Mouse (Mus musculus) limb, embryonic 14.5 days (tissue): Measurements from ENCODE around the gene Mrc1. TPM values are rescaled to one million over a fixed set of nuclear protein-coding genes. Genes with fewer than 3 reads are reported as not detected.
A peak's percentile ranks its signal among the peaks of the same experiment; 100 is the strongest.

Source experiments
- ATAC-seq: fragments of 200-750 bp; cut with Nextera tagmentation; 2 replicates; pipeline ENCODE4 v1.8.0; 2017; ENCODE audit warnings: low read depth, moderate number of reproducible peaks, moderate TSS enrichment; ENCODE audit not compliant: low FRiP score
- DNase-seq: peaks from one replicate; pipeline ENCODE4 v3.0.0-alpha.2; 2015; ENCODE audit warnings: low spot score
- H3K27ac ChIP-seq: fragments of 300-500 bp; sonication (generic); replicated peaks from 2 replicates; pipeline ENCODE4 v1.5.1; 2014; ENCODE audit warnings: low read depth, mild to moderate bottlenecking, low read length, moderate library complexity, mixed read lengths
- H3K27me3 ChIP-seq: fragments of 300-500 bp; sonication (generic); 2 replicates; pipeline ENCODE4 v1.6.1; 2014; ENCODE audit warnings: low read length, mixed read lengths; ENCODE audit not compliant: control insufficient read depth, insufficient read depth
- H3K36me3 ChIP-seq: fragments of 300-500 bp; sonication (generic); 2 replicates; pipeline ENCODE4 v1.6.1; 2014; ENCODE audit warnings: mild to moderate bottlenecking, low read length, moderate library complexity, mixed read lengths; ENCODE audit not compliant: control insufficient read depth, insufficient read depth
- H3K4me1 ChIP-seq: fragments of 300-500 bp; sonication (generic); 2 replicates; pipeline ENCODE4 v1.6.1; 2014; ENCODE audit warnings: antibody characterized with exemption, low read length, mixed read lengths; ENCODE audit not compliant: control insufficient read depth, insufficient read depth
- H3K4me2 ChIP-seq: fragments of 300-500 bp; sonication (generic); replicated peaks from 2 replicates; pipeline ENCODE4 v1.6.1; 2014; ENCODE audit warnings: low read depth, mild to moderate bottlenecking, low read length, moderate library complexity; ENCODE audit not compliant: severe bottlenecking
- H3K4me3 ChIP-seq: fragments of 300-500 bp; sonication (generic); replicated peaks from 2 replicates; pipeline ENCODE4 v1.5.1; 2014; ENCODE audit warnings: low read length
- H3K9ac ChIP-seq: fragments of 300-500 bp; sonication (generic); 2 replicates; pipeline ENCODE4 v1.6.1; 2014; ENCODE audit warnings: mild to moderate bottlenecking, low read depth, low read length, moderate library complexity; ENCODE audit not compliant: severe bottlenecking
- H3K9me3 ChIP-seq: fragments of 300-500 bp; sonication (generic); 2 replicates; pipeline ENCODE4 v1.6.1; 2016; ENCODE audit warnings: low read length; ENCODE audit not compliant: control insufficient read depth
- POLR2A ChIP-seq: fragments of 200-500 bp; IDR thresholded peaks from 2 replicates; pipeline ENCODE4 v1.8.0; 2012; ENCODE audit warnings: inconsistent platforms, mild to moderate bottlenecking, moderate library complexity, borderline replicate concordance; ENCODE audit not compliant: insufficient read depth, insufficient read length; ENCODE audit errors: extremely low read depth
- WGBS: fragments of 180-500 bp; shearing (Covaris S2); extraction: QIAGEN DNeasy Blood & Tissue Kit; methylation state at CpG from one replicate; pipeline ENCODE4 v1.1.7; 2014; 5-methylcytosine and 5-hydroxymethylcytosine counted together
- microRNA counts: library from miRNA; unstranded; fragments of <30 nt; microRNA quantifications from one replicate; lab custom pipeline; 2016
- microRNA-seq: library from miRNA; unstranded; fragments of <30 nt; microRNA quantifications from one replicate; pipeline ENCODE4, GENCODE M21; 2016
- polyA plus RNA-seq, 2 experiments: library from polyadenylated mRNA; depleted of rRNA in 1 of 2; stranded (reverse) in 1 of 2; unstranded in 1 of 2; fragments of >200 nt; fragmentation: Nextera tagmentation in 1 of 2; extraction: Ambion mirVana in 1 of 2; gene quantifications; 2 replicates each; pipeline versions ENCODE4 v1.2.1 to v1.2.3; 2012 to 2014

Mrc1 gene
- polyA plus RNA-seq, 2 experiments: 11.8 to 14.9 TPM

- H3K27me3 ChIP-seq: no peaks in the 10 kb centered on the region
- ATAC-seq: peak; percentile 34; the same call in 1 of the 2 replicates
- WGBS: 61% methylated on average over 4 of the region's 4 CpGs
- no peaks in the 10 kb centered on the region for H3K9me3 ChIP-seq
- no peak for TF ChIP-seq POLR2A
- no peak overlapping the region for H3K9ac ChIP-seq
- peak; percentile 16 for DNase-seq
- H3K4me2 ChIP-seq: no peak overlapping the region
- no peaks in the 10 kb centered on the region for H3K36me3 ChIP-seq
- no peaks in the 10 kb centered on the region for H3K4me1 ChIP-seq
- no peak overlapping the region for H3K27ac ChIP-seq
- H3K4me3 ChIP-seq: no peak overlapping the region
Observed at GRCm38 (mm10) chr2:14312505-14313380, 83.6 kb downstream of the Mrc1 start.

- Histone ChIP-seq H3K4me3 (no peak overlapping the region), H3K27ac (no peak overlapping the region), H3K36me3 (no peaks in the 10 kb centered on the region), H3K4me2 (no peak overlapping the region), H3K9ac (no peak overlapping the region), H3K9me3 (no peaks in the 10 kb centered on the region), H3K4me1 (no peaks in the 10 kb centered on the region), H3K27me3 (no peaks in the 10 kb centered on the region)
- no peak for TF ChIP-seq POLR2A
- DNase-seq (no peak), ATAC-seq (no peak)
- WGBS: 68% methylated on average over 3 of the region's 3 CpGs
Observed at GRCm38 (mm10) chr2:14315113-14315512, 85.9 kb downstream of the Mrc1 start.

GRCm38 (mm10) chr2:14341652-14342308, 112.6 kb downstream of the Mrc1 start:
- peak; percentile 86 for DNase-seq

GRCm38 (mm10) chr2:14342309-14342839, 113.2 kb downstream of the Mrc1 start:
- WGBS: 92% methylated on average over 8 of the region's 8 CpGs
- no peaks in the 10 kb centered on the region for H3K9me3 ChIP-seq
- no peaks in the 10 kb centered on the region for H3K36me3 ChIP-seq
- ATAC-seq: no peak
- TF ChIP-seq POLR2A: no peak
- DNase-seq: no peak
- H3K4me2 ChIP-seq: no peak overlapping the region
- no peak overlapping the region for H3K9ac ChIP-seq
- H3K4me1 ChIP-seq: no peaks in the 10 kb centered on the region
- no peak overlapping the region for H3K4me3 ChIP-seq
- H3K27me3 ChIP-seq: no peaks in the 10 kb centered on the region
- no peak overlapping the region for H3K27ac ChIP-seq

More at GRCm38 (mm10) chr2:14341652-14342308, 112.6 kb downstream of the Mrc1 start:
- no peak for TF ChIP-seq POLR2A
- Histone ChIP-seq H3K27ac (no peak overlapping the region), H3K27me3 (no peaks in the 10 kb centered on the region), H3K4me1 (no peaks in the 10 kb centered on the region), H3K36me3 (no peaks in the 10 kb centered on the region), H3K9ac (no peak overlapping the region), H3K4me3 (no peak overlapping the region), H3K9me3 (no peaks in the 10 kb centered on the region), H3K4me2 (no peak overlapping the region)
- 68% methylated on average over 14 of the region's 14 CpGs for WGBS
- 0 out of 2 replicates have a peak, but pooled peaks have one; percentile 73 for ATAC-seq

MicroRNA genes within 50 kb of the gene (microRNA counts, 519-probe panel; counts per million panel counts)
- microRNA mmu-miR-511 (lab: Ali Mortazavi, UCI): not detected

Small RNA genes within 50 kb of the gene (microRNA-seq; reads per million reads assigned to microRNA genes)
- gene Mir511: 5.0 reads per million, percentile 14 among the genes with 10 or more reads in this experiment

Other genes starting within 250 kb of the Mrc1 start
- 55.4 and 61.0 TPM in 2 replicates for gene Hacd1, start 173.3 kb upstream of the Mrc1 start, polyA plus RNA-seq (2012; rRNA removed)
- gene Hacd1, start 173.3 kb upstream of the Mrc1 start, polyA plus RNA-seq (2014; fragmentation: Nextera tagmentation; extraction: Ambion mirVana): 74.7 and 75.2 TPM in 2 replicates
- gene Stam, start 155.3 kb upstream of the Mrc1 start, polyA plus RNA-seq (2012; rRNA removed): 48.5 and 48.6 TPM in 2 replicates
- gene Stam, start 155.3 kb upstream of the Mrc1 start, polyA plus RNA-seq (2014; fragmentation: Nextera tagmentation; extraction: Ambion mirVana): 67.9 and 68.7 TPM in 2 replicates
- gene Tmem236, start 54.9 kb upstream of the Mrc1 start, polyA plus RNA-seq (2012; rRNA removed): 0.09 and 0.10 TPM in 2 replicates
- 0.07 TPM in 1 of 2 replicates, not detected in the other for gene Tmem236, start 54.9 kb upstream of the Mrc1 start, polyA plus RNA-seq (2014; fragmentation: Nextera tagmentation; extraction: Ambion mirVana)
- 0.14 and 0.26 TPM in 2 replicates for gene Slc39a12, start 158.9 kb downstream of the Mrc1 start, polyA plus RNA-seq (2012; rRNA removed)
- gene Slc39a12, start 158.9 kb downstream of the Mrc1 start, polyA plus RNA-seq (2014; fragmentation: Nextera tagmentation; extraction: Ambion mirVana): 0.19 and 0.25 TPM in 2 replicates